Mouse (Mus musculus) liver, embryonic 12.5 days (tissue): ENCODE data around the gene Chst11. TPM values are rescaled to one million over a fixed set of nuclear protein-coding genes. Genes with fewer than 3 reads are reported as not detected.
A peak's percentile ranks its signal among the peaks of the same experiment; 100 is the strongest.

Experiments used
- ATAC-seq: fragments of 200-750 bp; cut with Nextera tagmentation; 2 replicates; pipeline ENCODE4 v1.8.0; 2017; ENCODE audit warnings: moderate number of reproducible peaks, mild to moderate bottlenecking, moderate library complexity
- H3K27ac ChIP-seq: fragments of 300-500 bp; sonication (generic); 2 replicates; pipeline ENCODE4 v1.5.1; 2016; ENCODE audit warnings: mild to moderate bottlenecking
- H3K27me3 ChIP-seq: fragments of 300-500 bp; sonication (generic); replicated peaks from 2 replicates; pipeline ENCODE4 v1.6.1; 2016; ENCODE audit warnings: mild to moderate bottlenecking, moderate library complexity
- H3K36me3 ChIP-seq: fragments of 300-500 bp; sonication (generic); 2 replicates; pipeline ENCODE4 v1.6.1; 2016; ENCODE audit warnings: mild to moderate bottlenecking, moderate library complexity
- H3K4me1 ChIP-seq: fragments of 300-500 bp; sonication (generic); 2 replicates; pipeline ENCODE4 v1.6.1; 2016
- H3K4me2 ChIP-seq: fragments of 300-500 bp; sonication (generic); 2 replicates; pipeline ENCODE4 v1.6.1; 2016; ENCODE audit warnings: mild to moderate bottlenecking, moderate library complexity
- H3K4me3 ChIP-seq: fragments of 300-500 bp; sonication (generic); 2 replicates; pipeline ENCODE4 v1.5.1; 2016; ENCODE audit warnings: mild to moderate bottlenecking, moderate library complexity
- H3K9ac ChIP-seq: fragments of 300-500 bp; sonication (generic); 2 replicates; pipeline ENCODE4 v1.6.1; 2016; ENCODE audit warnings: mild to moderate bottlenecking, moderate library complexity
- H3K9me3 ChIP-seq: fragments of 300-500 bp; sonication (generic); replicated peaks from 2 replicates; pipeline ENCODE4 v1.6.1; 2016; ENCODE audit warnings: mild to moderate bottlenecking, moderate library complexity
- WGBS: fragments of 180-500 bp; shearing (Covaris S2); methylation state at CpG from one replicate; pipeline ENCODE4 v1.1.7; 2016; ENCODE audit not compliant: insufficient replicate concordance; 5-methylcytosine and 5-hydroxymethylcytosine counted together
- polyA plus RNA-seq: library from polyadenylated mRNA; unstranded; fragments of >200 nt; fragmentation: Nextera tagmentation; extraction: Ambion mirVana; gene quantifications from 2 replicates; pipeline ENCODE4 v1.2.1, GENCODE M21; 2016

The Chst11 gene
- polyA plus RNA-seq, 1 experiment from 2014 or later, result 1.9 TPM

- H3K4me1 ChIP-seq, result peaks cover 11% of the 10 kb centered on the region; the same call in 1 of the 2 replicates
- H3K9me3 ChIP-seq, result no peaks in the 10 kb centered on the region
- no peak overlapping the region for H3K4me2 ChIP-seq
- no peak overlapping the region for H3K9ac ChIP-seq
- H3K36me3 ChIP-seq, result no peaks in the 10 kb centered on the region
- H3K4me3 ChIP-seq, result no peak overlapping the region
- 90% methylated on average over 1 of the region's 1 CpGs for WGBS
- H3K27ac ChIP-seq, result no peak overlapping the region
- no peaks in the 10 kb centered on the region for H3K27me3 ChIP-seq
- ATAC-seq, result no peak
These were observed 150.7 kb downstream of the Chst11 start for GRCm38 (mm10) chr10:83135963-83136362.

GRCm38 (mm10) chr10:83137103-83137502 is 151.8 kb downstream of the Chst11 start:
- Histone ChIP-seq H3K4me1 (peaks cover 18% of the 10 kb centered on the region), H3K9me3 (no peaks in the 10 kb centered on the region), H3K27me3 (no peaks in the 10 kb centered on the region), H3K9ac (no peak overlapping the region), H3K4me3 (no peak overlapping the region), H3K4me2 (no peak overlapping the region), H3K36me3 (no peaks in the 10 kb centered on the region), H3K27ac (no peak overlapping the region)
- 64% methylated on average over 7 of the region's 7 CpGs for WGBS
- ATAC-seq, result no peak

GRCm38 (mm10) chr10:83139276-83139675 is 154.0 kb downstream of the Chst11 start:
- Histone ChIP-seq H3K36me3 (no peaks in the 10 kb centered on the region), H3K4me1 (peaks cover 30% of the 10 kb centered on the region), H3K4me3 (no peak overlapping the region), H3K4me2 (no peak overlapping the region), H3K9me3 (no peaks in the 10 kb centered on the region), H3K27ac (no peak overlapping the region), H3K9ac (no peak overlapping the region), H3K27me3 (no peaks in the 10 kb centered on the region)
- ATAC-seq, result no peak
- WGBS, result 81% methylated on average over 7 of the region's 7 CpGs

- Histone ChIP-seq H3K27me3 (no peaks in the 10 kb centered on the region), H3K4me2 (no peak overlapping the region), H3K9ac (no peak overlapping the region), H3K4me3 (no peak overlapping the region), H3K27ac (no peak overlapping the region), H3K9me3 (no peaks in the 10 kb centered on the region), H3K36me3 (no peaks in the 10 kb centered on the region), H3K4me1 (peaks cover 30% of the 10 kb centered on the region)
- 65% methylated on average over 16 of the region's 16 CpGs for WGBS
- ATAC-seq, result no peak
These were observed 155.1 kb downstream of the Chst11 start for GRCm38 (mm10) chr10:83140258-83140936.

GRCm38 (mm10) chr10:83141434-83141833 is 156.1 kb downstream of the Chst11 start:
- no peak for ATAC-seq
- Histone ChIP-seq H3K36me3 (no peaks in the 10 kb centered on the region), H3K27me3 (no peaks in the 10 kb centered on the region), H3K9ac (no peak overlapping the region), H3K27ac (no peak overlapping the region), H3K4me3 (no peak overlapping the region), H3K4me1 (peaks cover 30% of the 10 kb centered on the region), H3K4me2 (no peak overlapping the region), H3K9me3 (no peaks in the 10 kb centered on the region)
- 83% methylated on average over 5 of the region's 5 CpGs for WGBS

- no peak overlapping the region for H3K9ac ChIP-seq
- H3K27me3 ChIP-seq, result no peaks in the 10 kb centered on the region
- H3K36me3 ChIP-seq, result no peaks in the 10 kb centered on the region
- 83% methylated on average over 10 of the region's 10 CpGs for WGBS
- H3K9me3 ChIP-seq, result no peaks in the 10 kb centered on the region
- H3K27ac ChIP-seq, result no peak overlapping the region
- ATAC-seq, result no peak
- peaks cover 30% of the 10 kb centered on the region for H3K4me1 ChIP-seq
- H3K4me3 ChIP-seq, result no peak overlapping the region
- H3K4me2 ChIP-seq, result no peak overlapping the region
These were observed 157.8 kb downstream of the Chst11 start for GRCm38 (mm10) chr10:83143049-83143448.

- WGBS, result 84% methylated on average over 14 of the region's 14 CpGs
These were observed 160.5 kb downstream of the Chst11 start for GRCm38 (mm10) chr10:83145836-83146235.

GRCm38 (mm10) chr10:83149342-83150178 is 164.3 kb downstream of the Chst11 start:
- no peak for ATAC-seq
- H3K9me3 ChIP-seq, result no peaks in the 10 kb centered on the region
- peaks cover 43% of the 10 kb centered on the region for H3K4me1 ChIP-seq
- 66% methylated on average over 12 of the region's 12 CpGs for WGBS
- H3K27ac ChIP-seq, result no peak overlapping the region
- no peak overlapping the region for H3K9ac ChIP-seq
- no peaks in the 10 kb centered on the region for H3K27me3 ChIP-seq
- H3K4me3 ChIP-seq, result no peak overlapping the region
- no peaks in the 10 kb centered on the region for H3K36me3 ChIP-seq
- no peak overlapping the region for H3K4me2 ChIP-seq

More at GRCm38 (mm10) chr10:83145836-83146235, 160.5 kb downstream of the Chst11 start:
- Histone ChIP-seq H3K9me3 (no peaks in the 10 kb centered on the region), H3K4me2 (no peak overlapping the region), H3K27ac (no peak overlapping the region), H3K27me3 (no peaks in the 10 kb centered on the region), H3K4me1 (peaks cover 26% of the 10 kb centered on the region), H3K36me3 (no peaks in the 10 kb centered on the region), H3K4me3 (no peak overlapping the region), H3K9ac (no peak overlapping the region)
- ATAC-seq, result no peak

- Histone ChIP-seq H3K9me3 (no peaks in the 10 kb centered on the region), H3K4me1 (peaks cover 48% of the 10 kb centered on the region), H3K4me3 (no peak overlapping the region), H3K27ac (no peak overlapping the region), H3K9ac (no peak overlapping the region), H3K36me3 (no peaks in the 10 kb centered on the region), H3K4me2 (no peak overlapping the region), H3K27me3 (no peaks in the 10 kb centered on the region)
- WGBS, result 81% methylated on average over 7 of the region's 7 CpGs
- no peak for ATAC-seq
These were observed 165.3 kb downstream of the Chst11 start for GRCm38 (mm10) chr10:83150587-83150986.

GRCm38 (mm10) chr10:83151362-83151761 is 166.1 kb downstream of the Chst11 start:
- no peak for ATAC-seq
- no peak overlapping the region for H3K27ac ChIP-seq

GRCm38 (mm10) chr10:83151896-83152685 is 166.8 kb downstream of the Chst11 start:
- peak overlapping the region; percentile 64 for H3K4me2 ChIP-seq
- H3K27me3 ChIP-seq, result no peaks in the 10 kb centered on the region
- H3K4me3 ChIP-seq, result no peak overlapping the region
- H3K9ac ChIP-seq, result 0 out of 2 replicates have a peak overlapping the region, but pooled peaks have one; percentile 52
- no peaks in the 10 kb centered on the region for H3K36me3 ChIP-seq
- peaks cover 50% of the 10 kb centered on the region for H3K4me1 ChIP-seq
- no peaks in the 10 kb centered on the region for H3K9me3 ChIP-seq
- H3K27ac ChIP-seq, result peak overlapping the region; percentile 79
- 45% methylated on average over 16 of the region's 16 CpGs for WGBS
- no peak for ATAC-seq

More at GRCm38 (mm10) chr10:83151362-83151761, 166.1 kb downstream of the Chst11 start:
- 83% methylated on average over 6 of the region's 6 CpGs for WGBS
- Histone ChIP-seq H3K4me1 (peaks cover 48% of the 10 kb centered on the region), H3K36me3 (no peaks in the 10 kb centered on the region), H3K4me2 (no peak overlapping the region), H3K27me3 (no peaks in the 10 kb centered on the region), H3K4me3 (no peak overlapping the region), H3K9me3 (no peaks in the 10 kb centered on the region), H3K9ac (no peak overlapping the region)
